Mouse (Mus musculus) heart, adult 2 months (tissue): ENCODE data around the gene Slc22a6.

Experiments
- CTCF ChIP-seq: fragments of 200-600 bp; IDR thresholded peaks from 2 replicates; pipeline ENCODE4 v1.8.1; 2022; ENCODE audit warnings: antibody characterized with exemption, mild to moderate bottlenecking, moderate library complexity
- EP300 ChIP-seq: fragments of 200-500 bp; IDR thresholded peaks from 2 replicates; pipeline ENCODE4 v1.6.1; 2011; ENCODE audit warnings: low read depth, low read length, control low read depth; ENCODE audit not compliant: insufficient read depth
- POLR2A ChIP-seq: fragments of 200-500 bp; IDR thresholded peaks from 2 replicates; pipeline ENCODE4 v1.6.1; 2011; ENCODE audit warnings: mild to moderate bottlenecking, low read depth, low read length, control low read depth; ENCODE audit not compliant: insufficient read depth

DNA sequence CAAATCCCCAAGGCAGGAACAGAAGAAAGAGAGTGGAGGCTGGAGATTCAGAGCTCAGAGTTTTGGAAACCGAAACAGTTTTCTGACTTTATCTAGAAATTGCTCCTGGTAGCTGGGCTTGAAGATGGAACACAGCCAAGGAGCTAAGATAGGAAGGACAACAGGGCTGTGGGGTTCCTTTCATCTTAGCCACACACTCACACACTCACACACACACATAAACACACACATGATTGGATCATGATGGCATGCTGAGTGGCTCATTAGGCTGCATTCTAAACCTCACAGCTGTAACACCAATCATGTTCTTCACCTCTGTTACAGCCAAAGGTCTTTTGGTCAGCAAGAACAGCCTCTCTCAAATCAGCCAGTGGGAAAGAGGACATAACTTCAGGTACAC lies 14.2 kb downstream of the Slc22a6 start:
- no peak for TF ChIP-seq CTCF
- TF ChIP-seq POLR2A, result no peak
- no peak for TF ChIP-seq EP300
